Mouse (Mus musculus): ENCODE measurements around the gene Trp73.

DNA sequence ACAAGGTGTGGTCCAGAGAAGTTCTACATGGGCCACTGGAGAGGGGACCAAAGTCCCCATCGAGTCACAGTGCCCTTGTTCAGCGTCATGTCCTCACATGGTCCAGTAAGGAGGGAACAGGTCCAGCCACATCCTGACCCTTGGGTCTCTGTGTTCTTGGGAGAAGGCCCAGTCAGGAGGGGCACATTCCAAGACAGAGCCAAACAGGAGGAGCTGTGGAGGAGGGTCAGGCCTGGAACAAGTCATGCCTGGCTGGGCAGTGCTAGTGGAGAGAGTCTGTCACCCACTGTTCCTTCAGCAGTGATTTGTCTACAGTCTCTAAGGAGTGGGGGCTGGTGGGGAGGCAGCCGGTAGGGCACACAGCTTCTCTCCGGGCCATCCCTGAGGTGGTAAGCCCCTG lies 117.6 kb downstream of the Trp73 start:
- TF ChIP-seq CTCF (IDR thresholded peaks at IDR 0.05; ENCODE audit: low read depth, low read length): no peak
- TF ChIP-seq POLR2A (IDR thresholded peaks at IDR 0.05; ENCODE audit: insufficient read depth, low read length): no peak

All from ES-Bruce4 (cell line).